In the genomic region with DNA sequence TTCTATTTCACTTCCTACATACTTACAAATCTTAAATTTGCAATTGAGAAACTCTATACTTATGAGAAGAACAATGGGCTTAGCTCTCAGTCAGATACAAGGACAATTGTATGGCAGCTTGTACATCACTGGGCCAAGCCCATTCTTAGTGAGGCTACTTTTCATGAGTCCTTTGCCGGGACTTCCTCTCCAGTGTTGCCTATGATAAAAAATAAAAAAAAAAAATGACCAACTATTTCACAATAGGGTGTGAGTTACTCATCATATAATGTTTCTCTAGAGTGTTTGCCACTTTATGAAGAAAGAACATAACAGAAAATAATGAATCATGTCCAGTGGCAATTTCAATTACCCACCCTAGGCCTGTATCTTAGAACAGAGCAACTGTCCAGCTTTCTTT, we compare ENCODE assay signal across 24 mouse cellular contexts.
DNase-seq lines count a peak whose midpoint lies in the region; ATAC-seq and TF ChIP-seq lines count a peak whose summit lies in the region.
"Had no signal": no experiment of that assay in that cellular context is flagged by ENCODE, and none has a peak within 500 bp of the region (broad histone marks: within the 10 kb centered on the region; RNA-seq: fewer than 3 reads in every experiment).

No protein-coding gene starts in this region.

- H3K36me3 ChIP-seq in heart, postnatal 0 days (replicated peaks; ENCODE audit: control insufficient read depth, insufficient read depth, low read length) = no peaks in the 10 kb centered on the region
- H3K36me3 ChIP-seq: embryonic facial prominence, embryonic 10.5 days; embryonic facial prominence, embryonic 13.5 days; heart, embryonic 13.5 days; hindbrain, embryonic 10.5 days; hindbrain, embryonic 13.5 days had no signal

- 71% methylated on average over 1 of the region's 1 CpGs for WGBS in heart, postnatal 0 days

- H3K9me3 ChIP-seq in heart, postnatal 0 days (replicated peaks; ENCODE audit: control insufficient read depth, low read length) = no peaks in the 10 kb centered on the region
- H3K9me3 ChIP-seq: embryonic facial prominence, embryonic 10.5 days; embryonic facial prominence, embryonic 13.5 days; forebrain, embryonic 13.5 days; heart, embryonic 13.5 days; hindbrain, embryonic 10.5 days; hindbrain, embryonic 13.5 days had no signal

- H3K4me1 ChIP-seq in heart, postnatal 0 days (ENCODE audit: control insufficient read depth, insufficient read depth) = no peaks in the 10 kb centered on the region
- H3K4me1 ChIP-seq: embryonic facial prominence, embryonic 10.5 days; embryonic facial prominence, embryonic 13.5 days; forebrain, embryonic 13.5 days; heart, embryonic 13.5 days; hindbrain, embryonic 10.5 days; hindbrain, embryonic 13.5 days had no signal

- DNase-seq in heart, postnatal 0 days (ENCODE audit: low spot score) = peak; percentile 45
- no peak for DNase-seq in heart, postnatal 4 days
- DNase-seq in 3T3-L1 (ENCODE audit: low read depth, low spot score) = peak; percentile 5
- DNase-seq in left cerebral cortex, postnatal 25 days (ENCODE audit: low spot score in 2 of 2) = no peak
- DNase-seq in retina, embryonic 14.5 days (ENCODE audit: low spot score) = no peak
- DNase-seq: adrenal gland, adult 2 months; adrenal gland, postnatal 14 days; cerebellum, adult 11 months; cerebellum, adult 2 months; cerebellum, adult 9-11 months; embryo, embryonic 11 days; gastrocnemius, postnatal 10 days; gastrocnemius, postnatal 36 days; heart, adult 11 months had no signal

- no peak overlapping the region for H3K9ac ChIP-seq in heart, postnatal 0 days (replicated peaks; ENCODE audit: low read depth, low read length)
- H3K9ac ChIP-seq: embryonic facial prominence, embryonic 13.5 days; forebrain, embryonic 13.5 days; heart, embryonic 13.5 days; hindbrain, embryonic 13.5 days had no signal

- no peak overlapping the region for H3K4me2 ChIP-seq in heart, postnatal 0 days (ENCODE audit: low read depth, low read length)
- H3K4me2 ChIP-seq: embryonic facial prominence, embryonic 13.5 days; forebrain, embryonic 13.5 days; heart, embryonic 13.5 days; hindbrain, embryonic 13.5 days had no signal

- intact Hi-C loops in left cerebral cortex, postnatal 25 days (cut with DNase I) = no loop called here

- TF ChIP-seq CTCF in heart, postnatal 0 days (IDR thresholded peaks at IDR 0.05; ENCODE audit: low read depth) = no peak

- ATAC-seq in heart, postnatal 0 days (ENCODE audit: insufficient read depth, low read depth) = no peak
- peak; percentile 95 for ATAC-seq in granulocyte monocyte progenitor cell, adult 5-6 weeks (replicated peaks; ENCODE audit: poor library complexity, severe bottlenecking)
- peak; percentile 51; the same call in 1 of the 2 replicates for ATAC-seq in monocyte, adult 5-6 weeks (replicated peaks; ENCODE audit: insufficient number of reproducible peaks, low FRiP score, low TSS enrichment, poor library complexity, severe bottlenecking)
- ATAC-seq: CD4-positive, CD25-positive, alpha-beta regulatory T cell, adult 4 months; forebrain, embryonic 13.5 days had no signal

- TF ChIP-seq EP300 in heart, postnatal 0 days (IDR thresholded peaks at IDR 0.05; ENCODE audit: low read depth) = no peak

- H3K4me3 ChIP-seq in heart, postnatal 0 days (ENCODE audit: low read depth, low read length) = no peak overlapping the region
- H3K4me3 ChIP-seq: embryonic facial prominence, embryonic 10.5 days; embryonic facial prominence, embryonic 13.5 days; erythroblast, embryonic 14.5 days; forebrain, embryonic 13.5 days; heart, embryonic 13.5 days; hindbrain, embryonic 10.5 days; hindbrain, embryonic 13.5 days had no signal

- H3K27ac ChIP-seq in heart, postnatal 0 days (ENCODE audit: low read depth) = no peak overlapping the region
- H3K27ac ChIP-seq: embryonic facial prominence, embryonic 10.5 days; embryonic facial prominence, embryonic 13.5 days; forebrain, embryonic 13.5 days; heart, embryonic 13.5 days; hindbrain, embryonic 10.5 days; hindbrain, embryonic 13.5 days had no signal

- H3K27me3 ChIP-seq in heart, postnatal 0 days (ENCODE audit: control insufficient read depth, insufficient read depth, low read length) = no peaks in the 10 kb centered on the region
- H3K27me3 ChIP-seq: embryonic facial prominence, embryonic 13.5 days; forebrain, embryonic 13.5 days; heart, embryonic 13.5 days; hindbrain, embryonic 13.5 days had no signal

Comparison
In these comparisons a context has a peak if more than half of its experiments do, and no peak if none do; other contexts are left out.
1. DNase-seq: peak in heart, postnatal 0 days (single experiment) and 3T3-L1 (single experiment); none in heart, postnatal 4 days (single experiment), left cerebral cortex, postnatal 25 days (0 of 2) and retina, embryonic 14.5 days (single experiment).